Mouse (Mus musculus) limb, embryonic 10.5 days (tissue): ENCODE measurements around the gene Plekha5. TPM values are rescaled to one million over a fixed set of nuclear protein-coding genes. Genes with fewer than 3 reads are reported as not detected.
"Not testable (repeated sequence)": the region's sequence is repeated elsewhere in the genome, so short reads cannot be mapped to it uniquely, and the experiment has no call there.

Experiments used
- DNase-seq: peaks from one replicate; pipeline ENCODE4 v3.0.0-alpha.2; 2017; ENCODE audit warnings: low spot score
- H3K27ac ChIP-seq: fragments of 300-500 bp; sonication (generic); 2 replicates; pipeline ENCODE4 v1.5.1; 2016; ENCODE audit warnings: mild to moderate bottlenecking
- H3K27me3 ChIP-seq: fragments of 300-500 bp; sonication (generic); 2 replicates; pipeline ENCODE4 v1.6.1; 2016; ENCODE audit warnings: low read depth, mild to moderate bottlenecking; ENCODE audit not compliant: poor library complexity, severe bottlenecking
- H3K36me3 ChIP-seq: fragments of 300-500 bp; sonication (generic); 2 replicates; pipeline ENCODE4 v1.6.1; 2016; ENCODE audit warnings: mild to moderate bottlenecking, moderate library complexity
- H3K4me1 ChIP-seq: fragments of 300-500 bp; sonication (generic); 2 replicates; pipeline ENCODE4 v1.6.1; 2016
- H3K4me3 ChIP-seq: fragments of 300-500 bp; sonication (generic); 2 replicates; pipeline ENCODE4 v1.5.1; 2016; ENCODE audit warnings: mild to moderate bottlenecking, moderate library complexity
- H3K9me3 ChIP-seq: fragments of 300-500 bp; sonication (generic); replicated peaks from 2 replicates; pipeline ENCODE4 v1.6.1; 2016; ENCODE audit warnings: mild to moderate bottlenecking
- WGBS: fragments of 180-500 bp; shearing (Covaris S2); methylation state at CpG from one replicate; pipeline ENCODE4 v1.1.7; 2016; 5-methylcytosine and 5-hydroxymethylcytosine counted together
- polyA plus RNA-seq: library from polyadenylated mRNA; unstranded; fragments of >200 nt; fragmentation: Nextera tagmentation; extraction: Ambion mirVana; gene quantifications from 2 replicates; pipeline ENCODE4 v1.2.1, GENCODE M21; 2016

Gene Plekha5
- polyA plus RNA-seq, 1 experiment from 2014 or later, result 44.3 TPM

GRCm38 (mm10) chr6:140586714-140587259, 162.9 kb downstream of the Plekha5 start:
- no peak for DNase-seq
- Histone ChIP-seq H3K4me1 (no peaks in the 10 kb centered on the region), H3K9me3 (no peaks in the 10 kb centered on the region), H3K27me3 (no peaks in the 10 kb centered on the region), H3K36me3 (peaks cover 86% of the 10 kb centered on the region), H3K4me3 (no peak overlapping the region), H3K27ac (no peak overlapping the region)
- 82% methylated on average over 8 of the region's 8 CpGs for WGBS

GRCm38 (mm10) chr6:140591331-140591730, 167.5 kb downstream of the Plekha5 start:
- Histone ChIP-seq H3K4me3 (no peak overlapping the region), H3K27ac (no peak overlapping the region), H3K27me3 (no peaks in the 10 kb centered on the region), H3K9me3 (no peaks in the 10 kb centered on the region), H3K36me3 (peaks cover 96% of the 10 kb centered on the region), H3K4me1 (no peaks in the 10 kb centered on the region)
- no peak for DNase-seq
- WGBS, result 85% methylated on average over 5 of the region's 5 CpGs

- H3K27me3 ChIP-seq, result no peaks in the 10 kb centered on the region
- no peaks in the 10 kb centered on the region for H3K4me1 ChIP-seq
- DNase-seq, result no peak
- no peak overlapping the region for H3K27ac ChIP-seq
- 92% methylated on average over 8 of the region's 8 CpGs for WGBS
- H3K36me3 ChIP-seq, result peaks cover 96% of the 10 kb centered on the region
- H3K9me3 ChIP-seq, result no peaks in the 10 kb centered on the region
- H3K4me3 ChIP-seq, result no peak overlapping the region
Measured at GRCm38 (mm10) chr6:140592713-140593112, 168.9 kb downstream of the Plekha5 start.

GRCm38 (mm10) chr6:140593420-140594170, 169.7 kb downstream of the Plekha5 start:
- 92% methylated on average over 17 of the region's 17 CpGs for WGBS
- Histone ChIP-seq H3K4me3 (no peak overlapping the region), H3K27me3 (no peaks in the 10 kb centered on the region), H3K4me1 (no peaks in the 10 kb centered on the region), H3K9me3 (no peaks in the 10 kb centered on the region), H3K36me3 (peaks cover 96% of the 10 kb centered on the region), H3K27ac (no peak overlapping the region)
- no peak for DNase-seq

GRCm38 (mm10) chr6:140595551-140595950, 171.7 kb downstream of the Plekha5 start:
- not testable (repeated sequence) for H3K27ac ChIP-seq, DNase-seq, H3K27me3 ChIP-seq, H3K4me1 ChIP-seq, H3K4me3 ChIP-seq, H3K9me3 ChIP-seq
- WGBS, result 95% methylated on average over 6 of the region's 6 CpGs
- peaks cover 82% of the 10 kb centered on the region for H3K36me3 ChIP-seq

GRCm38 (mm10) chr6:140597381-140598329, 173.8 kb downstream of the Plekha5 start:
- WGBS, result 93% methylated on average over 15 of the region's 15 CpGs
- H3K36me3 ChIP-seq, result peaks cover 62% of the 10 kb centered on the region
- no peak overlapping the region for H3K4me3 ChIP-seq
- no peak for DNase-seq
- H3K27ac ChIP-seq, result no peak overlapping the region
- H3K4me1 ChIP-seq, result no peaks in the 10 kb centered on the region
- no peaks in the 10 kb centered on the region for H3K9me3 ChIP-seq
- H3K27me3 ChIP-seq, result no peaks in the 10 kb centered on the region

- Histone ChIP-seq H3K27me3 (no peaks in the 10 kb centered on the region), H3K36me3 (peaks cover 54% of the 10 kb centered on the region), H3K27ac (no peak overlapping the region), H3K4me3 (no peak overlapping the region), H3K4me1 (peaks cover 8% of the 10 kb centered on the region), H3K9me3 (no peaks in the 10 kb centered on the region)
- no peak for DNase-seq
- 94% methylated on average over 9 of the region's 9 CpGs for WGBS
Measured at GRCm38 (mm10) chr6:140598516-140598915, 174.7 kb downstream of the Plekha5 start.

GRCm38 (mm10) chr6:140599337-140599736, 175.5 kb downstream of the Plekha5 start:
- H3K36me3 ChIP-seq, result peaks cover 46% of the 10 kb centered on the region
- no peak for DNase-seq

GRCm38 (mm10) chr6:140600671-140601070, 176.8 kb downstream of the Plekha5 start:
- H3K27me3 ChIP-seq, H3K27ac ChIP-seq, H3K4me3 ChIP-seq, DNase-seq, H3K9me3 ChIP-seq: not testable (repeated sequence)
- H3K4me1 ChIP-seq, result peaks cover 13% of the 10 kb centered on the region
- H3K36me3 ChIP-seq, result peaks cover 34% of the 10 kb centered on the region
- WGBS, result 95% methylated on average over 8 of the region's 8 CpGs

More at GRCm38 (mm10) chr6:140599337-140599736, 175.5 kb downstream of the Plekha5 start:
- Histone ChIP-seq H3K4me1 (peaks cover 13% of the 10 kb centered on the region), H3K27ac (no peak overlapping the region), H3K4me3 (no peak overlapping the region), H3K27me3 (no peaks in the 10 kb centered on the region), H3K9me3 (no peaks in the 10 kb centered on the region)
- 94% methylated on average over 5 of the region's 5 CpGs for WGBS

- H3K36me3 ChIP-seq, result peaks cover 29% of the 10 kb centered on the region
- no peaks in the 10 kb centered on the region for H3K27me3 ChIP-seq
- no peaks in the 10 kb centered on the region for H3K9me3 ChIP-seq
- 93% methylated on average over 4 of the region's 4 CpGs for WGBS
- no peak for DNase-seq
- H3K4me3 ChIP-seq, result no peak overlapping the region
- no peak overlapping the region for H3K27ac ChIP-seq
- H3K4me1 ChIP-seq, result peaks cover 13% of the 10 kb centered on the region
Measured at GRCm38 (mm10) chr6:140601175-140601574, 177.3 kb downstream of the Plekha5 start.

- 25% methylated on average over 8 of the region's 8 CpGs for WGBS
- Histone ChIP-seq H3K27me3 (no peaks in the 10 kb centered on the region), H3K4me1 (peaks cover 13% of the 10 kb centered on the region), H3K4me3 (no peak overlapping the region), H3K27ac (no peak overlapping the region), H3K9me3 (no peaks in the 10 kb centered on the region), H3K36me3 (peaks cover 7% of the 10 kb centered on the region; the same call in 1 of the 2 replicates)
- DNase-seq, result no peak
Measured at GRCm38 (mm10) chr6:140603228-140603944, 179.5 kb downstream of the Plekha5 start.

GRCm38 (mm10) chr6:140605173-140605572, 181.3 kb downstream of the Plekha5 start:
- not testable (repeated sequence) for H3K27me3 ChIP-seq, H3K36me3 ChIP-seq, H3K27ac ChIP-seq, DNase-seq, H3K4me3 ChIP-seq, H3K9me3 ChIP-seq
- 91% methylated on average over 5 of the region's 5 CpGs for WGBS
- H3K4me1 ChIP-seq, result peaks cover 13% of the 10 kb centered on the region
